Mouse (Mus musculus) heart, embryonic 13.5 days (tissue): ENCODE measurements around the gene Mup19. TPM values are rescaled to one million over a fixed set of nuclear protein-coding genes. Genes with fewer than 3 reads are reported as not detected.

Experiments
- polyA plus RNA-seq: library from polyadenylated mRNA; unstranded; fragments of >200 nt; fragmentation: Nextera tagmentation; extraction: Ambion mirVana; gene quantifications from 2 replicates; pipeline ENCODE4 v1.2.1, GENCODE M21; 2015

The Mup19 gene
- polyA plus RNA-seq, 1 experiment from 2014 or later, result not detected

Other genes starting within 250 kb of the Mup19 start
- not detected in 2 replicates for gene Mup17, start 186.4 kb downstream of the Mup19 start, polyA plus RNA-seq
- not detected in 2 replicates for gene Mup18, start 108.1 kb downstream of the Mup19 start, polyA plus RNA-seq
- gene Mup5, start 53.0 kb upstream of the Mup19 start, polyA plus RNA-seq, result not detected in 2 replicates